Comparison of ENCODE assay signal across 8 mouse cellular contexts in the genomic region with DNA sequence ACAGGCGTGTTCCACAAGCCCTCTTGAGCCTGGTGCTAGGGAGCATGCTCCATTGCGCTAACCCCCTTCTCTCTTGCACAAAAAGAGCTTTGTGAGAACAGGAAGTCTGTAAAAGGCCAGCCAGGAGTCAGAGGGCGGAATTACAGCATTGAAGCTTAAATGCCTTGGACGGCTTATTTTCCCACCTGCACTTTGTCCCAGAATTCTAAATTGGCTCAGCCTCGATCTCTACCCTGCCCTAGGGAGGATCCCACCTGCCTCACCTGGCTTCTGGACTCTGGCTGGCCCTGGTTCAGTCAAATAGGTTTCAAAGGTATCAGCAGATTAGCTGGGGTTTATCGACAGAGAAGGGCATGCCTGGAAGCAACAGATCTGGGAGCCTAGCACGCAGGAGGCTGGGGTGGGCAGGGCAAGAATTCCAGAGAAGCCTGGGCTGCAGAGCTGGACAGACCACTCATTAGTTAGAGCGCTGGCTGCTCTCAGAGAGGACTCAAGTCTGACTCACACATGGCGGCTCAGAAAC. TPM values are rescaled to one million over a fixed set of nuclear protein-coding genes. Genes with fewer than 3 reads are reported as not detected.
DNase-seq lines count a peak whose midpoint lies in the region; ATAC-seq and TF ChIP-seq lines count a peak whose summit lies in the region.

No protein-coding gene starts in this region.

- H3K79me2 ChIP-seq in liver, adult 2 months (ENCODE audit: control insufficient read depth, insufficient read depth, low read length) = no peaks in the 10 kb centered on the region

- no peak for TF ChIP-seq POLR2A in liver, adult 2 months (IDR thresholded peaks at IDR 0.05; ENCODE audit: extremely low read depth, insufficient read depth, low read length)
- no peak; the same call in 1 of the 2 replicates for TF ChIP-seq POLR2A in small intestine, adult 2 months (IDR thresholded peaks at IDR 0.05; ENCODE audit: low read depth, low read length)

- WGBS in liver, adult 2 months = 21% methylated on average over 9 of the region's 9 CpGs
- WGBS in liver, embryonic 11.5 days = 65% methylated on average over 9 of the region's 9 CpGs
- 62% methylated on average over 9 of the region's 9 CpGs for WGBS in limb, embryonic 10.5 days
- 12% methylated on average over 9 of the region's 9 CpGs for WGBS in small intestine, adult 2 months

- peak overlapping the region; percentile 6; the same call in 1 of the 2 replicates for H3K27ac ChIP-seq in liver, adult 2 months (replicated peaks; ENCODE audit: insufficient read depth, low read depth, low read length)
- no peak overlapping the region for H3K27ac ChIP-seq in liver, embryonic 11.5 days (ENCODE audit: low read depth, low read length)
- H3K27ac ChIP-seq in limb, embryonic 10.5 days = peak overlapping the region; percentile 81
- peak overlapping the region; percentile 100 for H3K27ac ChIP-seq in small intestine, adult 2 months (ENCODE audit: insufficient read depth, low read depth, low read length)

- H3K9ac ChIP-seq in liver, adult 2 months (ENCODE audit: low read depth, low read length) = no peak overlapping the region
- no peak overlapping the region for H3K9ac ChIP-seq in liver, embryonic 11.5 days (ENCODE audit: low read depth, low read length)

- DNase-seq in liver, adult 2 months (ENCODE audit: extremely low read depth, low read depth, low spot score) = peak; percentile 79
- DNase-seq in liver, embryonic 11.5 days (ENCODE audit: low spot score) = no peak
- peak; percentile 81 for DNase-seq in fibroblast of lung, adult 2 months (ENCODE audit: low read depth)
- no peak for DNase-seq in limb, embryonic 10.5 days (ENCODE audit: low spot score)
- no peak for DNase-seq in spleen, postnatal 14 days (ENCODE audit: low spot score in 2 of 2)
- DNase-seq in retina, embryonic 14.5 days (ENCODE audit: low spot score) = no peak
- no peak for DNase-seq in cerebellum, adult 11 months

- peaks cover 13% of the 10 kb centered on the region for H3K4me1 ChIP-seq in liver, adult 2 months (ENCODE audit: control insufficient read depth, insufficient read depth, low read length)
- H3K4me1 ChIP-seq in liver, embryonic 11.5 days (replicated peaks; ENCODE audit: control insufficient read depth, insufficient read depth, low read length) = peaks cover 12% of the 10 kb centered on the region
- H3K4me1 ChIP-seq in limb, embryonic 10.5 days = peaks cover 22% of the 10 kb centered on the region
- peaks cover 38% of the 10 kb centered on the region for H3K4me1 ChIP-seq in small intestine, adult 2 months (ENCODE audit: control insufficient read depth, insufficient read depth, insufficient read length, low read length)

- H3K4me2 ChIP-seq in liver, embryonic 11.5 days = no peak overlapping the region

- no peak for ATAC-seq in liver, embryonic 11.5 days (replicated peaks; ENCODE audit: low FRiP score)

- no peaks in the 10 kb centered on the region for H3K27me3 ChIP-seq in liver, adult 2 months (ENCODE audit: control insufficient read depth, insufficient read depth, low read length)
- H3K27me3 ChIP-seq in liver, embryonic 11.5 days (replicated peaks; ENCODE audit: control insufficient read depth, insufficient read depth, low read length) = no peaks in the 10 kb centered on the region
- H3K27me3 ChIP-seq in limb, embryonic 10.5 days (ENCODE audit: low read depth, poor library complexity, severe bottlenecking) = no peaks in the 10 kb centered on the region
- no peaks in the 10 kb centered on the region for H3K27me3 ChIP-seq in small intestine, adult 2 months (ENCODE audit: control insufficient read depth, insufficient read depth, low read length)

- TF ChIP-seq CTCF in liver, adult 2 months (IDR thresholded peaks at IDR 0.05; ENCODE audit: low read depth, low read length) = no peak
- TF ChIP-seq CTCF in small intestine, adult 2 months (IDR thresholded peaks at IDR 0.05; ENCODE audit: extremely low read depth, insufficient read length, insufficient replicate concordance, low read depth, low read length) = no peak

- H3K4me3 ChIP-seq in liver, adult 2 months (ENCODE audit: insufficient read depth, low read depth, low read length) = no peak overlapping the region
- no peak overlapping the region for H3K4me3 ChIP-seq in liver, embryonic 11.5 days (ENCODE audit: low read depth, low read length)
- no peak overlapping the region for H3K4me3 ChIP-seq in limb, embryonic 10.5 days
- peak overlapping the region; percentile 17; the same call in 1 of the 2 replicates for H3K4me3 ChIP-seq in small intestine, adult 2 months (ENCODE audit: low read depth, low read length)

- H3K36me3 ChIP-seq in liver, adult 2 months (ENCODE audit: control insufficient read depth, insufficient read depth, low read length) = no peaks in the 10 kb centered on the region
- H3K36me3 ChIP-seq in liver, embryonic 11.5 days (ENCODE audit: control insufficient read depth, insufficient read depth, low read length) = no peaks in the 10 kb centered on the region
- H3K36me3 ChIP-seq in limb, embryonic 10.5 days = peaks cover 2% of the 10 kb centered on the region; the same call in 1 of the 2 replicates
- no peaks in the 10 kb centered on the region for H3K36me3 ChIP-seq in small intestine, adult 2 months (ENCODE audit: control insufficient read depth, insufficient read depth, low read length)

- H3K9me3 ChIP-seq in liver, embryonic 11.5 days (ENCODE audit: control insufficient read depth, low read length) = no peaks in the 10 kb centered on the region
- H3K9me3 ChIP-seq in limb, embryonic 10.5 days (replicated peaks) = no peaks in the 10 kb centered on the region

RNA-seq across cellular contexts. Expression of a gene that starts 7.4 kb away (rescaled TPM):
- total RNA-seq in liver, adult 2 months (2014; rRNA removed) = 0.09 and 0.34 TPM in 2 replicates
- 0.09 and 0.37 TPM in 2 replicates for polyA plus RNA-seq in liver, adult 2 months (2012; rRNA removed)
- 0.16 and 0.45 TPM in 2 replicates for polyA plus RNA-seq in liver, embryonic 11.5 days (2014; fragmentation: Nextera tagmentation; extraction: Ambion mirVana)
- 0.76 and 0.94 TPM in 2 replicates for polyA plus RNA-seq in limb, embryonic 10.5 days (2016; fragmentation: Nextera tagmentation; extraction: Ambion mirVana)
- polyA plus RNA-seq in small intestine, adult 2 months (2012; rRNA removed) = 0.11 and 0.52 TPM in 2 replicates

RNA-seq across cellular contexts. Expression of a gene that starts 8.1 kb away (rescaled TPM):
- total RNA-seq in liver, adult 2 months (2014; rRNA removed) = 652 and 839 TPM in 2 replicates
- polyA plus RNA-seq in liver, adult 2 months (2012; rRNA removed) = 523 and 643 TPM in 2 replicates
- 992 and 1,001 TPM in 2 replicates for polyA plus RNA-seq in liver, embryonic 11.5 days (2014; fragmentation: Nextera tagmentation; extraction: Ambion mirVana)
- 642 and 664 TPM in 2 replicates for polyA plus RNA-seq in limb, embryonic 10.5 days (2016; fragmentation: Nextera tagmentation; extraction: Ambion mirVana)
- 1,266 and 1,465 TPM in 2 replicates for polyA plus RNA-seq in small intestine, adult 2 months (2012; rRNA removed)

RNA-seq across cellular contexts. Expression of a gene that starts 14.2 kb away (rescaled TPM):
- 82.1 and 91.1 TPM in 2 replicates for total RNA-seq in liver, adult 2 months (2014; rRNA removed)
- polyA plus RNA-seq in liver, adult 2 months (2012; rRNA removed) = 215 and 222 TPM in 2 replicates
- polyA plus RNA-seq in liver, embryonic 11.5 days (2014; fragmentation: Nextera tagmentation; extraction: Ambion mirVana) = 213 and 236 TPM in 2 replicates
- 209 and 259 TPM in 2 replicates for polyA plus RNA-seq in limb, embryonic 10.5 days (2016; fragmentation: Nextera tagmentation; extraction: Ambion mirVana)
- polyA plus RNA-seq in small intestine, adult 2 months (2012; rRNA removed) = 101 and 163 TPM in 2 replicates

RNA-seq across cellular contexts. Expression of a gene that starts 20.2 kb away (rescaled TPM):
- 0.09 and 0.13 TPM in 2 replicates for total RNA-seq in liver, adult 2 months (2014; rRNA removed)
- polyA plus RNA-seq in liver, adult 2 months (2012; rRNA removed) = 0.45 and 0.67 TPM in 2 replicates
- not detected in 2 replicates for polyA plus RNA-seq in liver, embryonic 11.5 days (2014; fragmentation: Nextera tagmentation; extraction: Ambion mirVana)
- polyA plus RNA-seq in limb, embryonic 10.5 days (2016; fragmentation: Nextera tagmentation; extraction: Ambion mirVana) = 0.04 TPM in 1 of 2 replicates, not detected in the other
- polyA plus RNA-seq in small intestine, adult 2 months (2012; rRNA removed) = 8.3 and 19.2 TPM in 2 replicates

RNA-seq across cellular contexts. Expression of a gene that starts 27.0 kb away (rescaled TPM):
- total RNA-seq in liver, adult 2 months (2014; rRNA removed) = 18.2 and 24.4 TPM in 2 replicates
- polyA plus RNA-seq in liver, adult 2 months (2012; rRNA removed) = 48.5 and 58.9 TPM in 2 replicates
- polyA plus RNA-seq in liver, embryonic 11.5 days (2014; fragmentation: Nextera tagmentation; extraction: Ambion mirVana) = 48.5 and 50.5 TPM in 2 replicates
- 68.0 and 73.0 TPM in 2 replicates for polyA plus RNA-seq in limb, embryonic 10.5 days (2016; fragmentation: Nextera tagmentation; extraction: Ambion mirVana)
- polyA plus RNA-seq in small intestine, adult 2 months (2012; rRNA removed) = 76.0 and 138 TPM in 2 replicates

Comparison
In these comparisons a context has a peak if more than half of its experiments do, and no peak if none do; other contexts are left out.
1. DNase-seq: peak in liver, adult 2 months (single experiment) and fibroblast of lung, adult 2 months (single experiment); none in liver, embryonic 11.5 days (single experiment), limb, embryonic 10.5 days (single experiment), spleen, postnatal 14 days (0 of 2), retina, embryonic 14.5 days (single experiment) and cerebellum, adult 11 months (single experiment).